Mouse (Mus musculus): ENCODE measurements around the gene Atg5.
"Not testable (repeated sequence)": the region's sequence is repeated elsewhere in the genome, so short reads cannot be mapped to it uniquely, and the experiment has no call there.

Gene Atg5

DNA sequence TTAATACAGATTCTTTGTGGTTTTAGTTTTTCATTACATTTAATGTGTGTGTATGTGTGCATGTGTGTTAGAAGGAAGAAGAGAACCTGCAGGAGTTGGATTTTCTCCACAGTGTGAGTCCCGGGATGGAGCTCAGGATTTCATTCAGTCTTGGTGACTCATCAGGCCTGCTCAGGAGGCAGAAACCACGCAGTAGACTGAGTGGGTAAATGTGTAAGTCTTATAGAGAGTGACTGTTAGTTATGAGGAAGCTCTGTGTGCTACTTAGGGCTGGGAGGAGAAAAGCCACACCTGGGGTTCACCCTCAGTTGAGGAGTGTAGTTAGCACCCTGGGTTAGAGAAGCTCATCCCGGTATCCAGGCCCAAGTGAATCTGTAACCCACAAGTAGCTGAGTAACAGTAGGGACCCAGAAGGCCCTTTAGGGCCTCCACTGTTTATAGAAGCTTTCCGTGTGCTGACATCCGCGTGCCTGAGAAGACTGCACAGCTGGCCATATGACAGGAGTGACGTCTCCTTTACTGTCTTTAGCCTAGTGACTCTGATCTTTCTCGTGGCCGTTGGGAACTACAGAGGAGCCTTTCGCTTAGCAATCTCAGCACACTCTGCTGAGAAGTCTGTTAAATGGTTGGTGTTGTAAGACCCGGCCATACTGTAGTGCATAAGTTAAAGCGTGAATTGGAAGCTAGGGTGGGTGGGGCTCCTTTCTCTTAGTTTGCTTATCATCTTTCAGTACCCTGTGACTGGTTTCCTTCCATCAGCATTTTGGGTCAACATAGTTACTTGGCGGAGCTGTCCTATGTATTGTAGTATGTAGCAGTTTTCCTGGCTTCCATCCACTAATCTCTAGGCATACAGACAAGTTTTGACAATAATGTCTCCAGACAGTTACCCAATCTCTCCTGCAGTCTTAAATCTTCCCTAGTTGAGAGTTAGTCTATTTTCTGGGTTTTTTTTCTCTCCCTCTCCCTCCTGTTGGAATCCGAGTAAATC is 48.4 kb downstream of the Atg5 start:
- DNase-seq, result no peak

GRCm38 (mm10) chr10:44322166-44322565 is 54.0 kb downstream of the Atg5 start:
- no peak for DNase-seq

- no peak for DNase-seq
These were observed 55.1 kb downstream of the Atg5 start for GRCm38 (mm10) chr10:44323070-44323775.

DNA sequence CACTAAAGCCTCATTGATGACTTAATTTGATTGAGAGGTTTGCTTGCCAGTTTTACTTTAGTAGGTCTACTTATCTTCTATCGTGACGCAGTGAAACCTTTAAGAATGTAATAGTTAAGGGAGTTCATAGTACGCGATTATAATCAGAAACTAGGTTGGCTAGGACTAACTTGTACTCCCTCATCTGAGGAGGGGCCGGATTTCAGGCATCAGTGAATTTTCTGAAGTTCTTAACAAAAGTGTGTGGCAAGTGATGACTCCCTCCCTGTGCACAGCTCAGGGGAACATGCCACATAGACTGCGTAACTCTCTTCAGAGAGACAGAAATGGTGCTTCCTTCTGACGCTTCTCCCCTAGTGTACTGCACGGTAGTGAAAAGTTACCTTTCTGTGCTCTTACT is 55.7 kb downstream of the Atg5 start:
- DNase-seq, result peak; percentile 36

GRCm38 (mm10) chr10:44325551-44326500 is 57.7 kb downstream of the Atg5 start:
- peak; percentile 27 for DNase-seq

DNA sequence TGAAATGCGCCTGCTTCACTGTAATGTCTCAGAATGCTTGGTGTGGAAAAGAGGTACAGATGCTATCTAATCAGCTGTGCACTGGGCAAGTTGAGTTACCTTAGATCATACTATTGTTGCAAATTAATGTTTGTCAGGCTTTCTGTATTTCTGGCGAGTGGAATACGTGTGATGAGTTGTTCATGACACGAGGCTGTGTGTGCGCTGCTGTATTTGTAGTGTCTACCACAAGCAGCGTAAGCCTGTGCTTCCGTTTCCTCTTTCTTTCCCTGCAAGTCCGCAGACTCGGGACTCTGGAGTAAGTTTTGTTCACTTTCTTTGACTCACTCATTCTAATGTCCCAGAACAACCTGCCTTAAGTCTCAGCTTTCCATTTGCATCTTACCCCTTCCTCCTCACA is 58.9 kb downstream of the Atg5 start:
- DNase-seq, result no peak

DNA sequence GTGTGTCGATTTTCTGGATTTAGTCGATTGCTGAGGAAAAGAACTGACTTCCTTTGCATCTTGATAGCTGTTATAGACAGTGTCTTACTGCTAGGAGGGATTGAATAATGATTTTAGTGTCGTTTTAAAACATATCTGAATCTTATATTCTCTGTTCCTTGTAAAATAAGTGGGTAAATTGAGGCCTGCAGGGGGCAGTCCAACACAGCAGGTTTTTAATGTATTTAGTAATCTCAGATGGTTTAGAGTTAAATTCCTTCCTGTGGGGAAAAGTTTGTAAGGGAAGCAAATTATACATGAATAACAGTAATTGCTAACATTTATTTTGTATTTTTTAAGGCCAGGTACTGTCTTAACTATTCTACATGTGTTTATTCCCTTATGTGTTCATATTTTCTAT is 60.2 kb downstream of the Atg5 start:
- peak; percentile 53 for DNase-seq

- DNase-seq, result no peak
These were observed 62.6 kb downstream of the Atg5 start for GRCm38 (mm10) chr10:44330717-44331116.

DNA sequence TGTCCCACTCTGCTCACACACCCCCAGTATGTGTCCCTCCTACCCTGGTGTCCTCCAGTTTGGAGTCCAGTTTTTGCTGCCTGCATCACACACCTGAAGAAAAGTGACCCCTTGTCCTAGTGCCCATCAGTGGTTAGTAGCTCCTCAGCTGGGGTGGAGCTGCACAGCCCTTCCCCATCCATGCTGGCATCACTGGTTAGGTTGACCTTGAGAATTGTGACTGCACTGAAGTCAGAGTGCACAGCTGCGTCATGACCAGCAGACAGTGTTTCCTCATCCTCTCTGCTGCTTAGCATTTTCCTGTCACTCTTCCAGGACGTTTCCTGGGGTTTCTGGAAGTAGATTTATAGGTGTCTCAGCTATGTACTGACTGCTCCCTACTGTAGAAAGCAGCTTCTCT is 63.3 kb downstream of the Atg5 start:
- DNase-seq, result no peak

- not testable (repeated sequence) for DNase-seq
These were observed 64.5 kb downstream of the Atg5 start for GRCm38 (mm10) chr10:44332656-44333055.

DNA sequence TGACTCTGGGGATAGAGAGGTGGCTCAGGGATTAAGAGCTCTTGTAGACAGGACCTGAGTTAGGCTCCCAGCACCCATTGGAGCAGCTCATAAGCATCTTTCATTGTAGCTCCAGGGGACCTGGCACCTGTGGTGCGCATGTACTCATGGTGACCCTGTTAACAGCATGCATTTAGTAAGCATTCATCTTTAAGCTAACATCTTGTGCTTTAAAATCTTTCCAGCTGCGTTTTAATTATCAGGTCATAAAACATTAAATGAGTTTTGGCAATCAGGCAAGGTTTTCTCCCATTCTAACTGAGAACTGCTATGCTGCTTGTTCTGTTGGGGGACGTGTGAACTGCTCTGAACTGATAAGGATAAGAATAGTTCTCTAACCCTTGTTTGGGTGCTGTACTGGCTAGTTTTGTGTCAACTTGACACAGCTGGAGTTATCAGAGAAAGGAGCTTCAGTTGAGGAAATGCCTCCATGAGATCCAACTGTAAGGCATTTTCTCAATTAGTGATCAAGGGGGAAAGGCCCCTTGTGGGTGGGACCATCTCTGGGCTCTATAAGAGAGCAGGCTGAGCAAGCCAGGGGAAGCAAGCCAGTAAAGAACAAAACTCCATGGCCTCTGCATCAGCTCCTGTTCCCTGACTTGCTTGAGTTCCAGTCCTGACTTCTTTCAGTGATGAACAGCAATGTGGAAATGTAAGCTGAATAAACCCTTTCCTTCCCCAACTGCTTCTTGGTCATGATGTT is 68.7 kb downstream of the Atg5 start:
- not testable (repeated sequence) for DNase-seq

- DNase-seq, result no peak
These were observed 70.4 kb downstream of the Atg5 start for GRCm38 (mm10) chr10:44338571-44338970.

GRCm38 (mm10) chr10:44339326-44339725 is 71.2 kb downstream of the Atg5 start:
- DNase-seq, result no peak

- DNase-seq, result no peak
These were observed 72.8 kb downstream of the Atg5 start for GRCm38 (mm10) chr10:44340928-44341327.

- no peak for DNase-seq
These were observed 73.8 kb downstream of the Atg5 start for GRCm38 (mm10) chr10:44341826-44342521.

GRCm38 (mm10) chr10:44343351-44343750 is 75.2 kb downstream of the Atg5 start:
- DNase-seq, result no peak

DNA sequence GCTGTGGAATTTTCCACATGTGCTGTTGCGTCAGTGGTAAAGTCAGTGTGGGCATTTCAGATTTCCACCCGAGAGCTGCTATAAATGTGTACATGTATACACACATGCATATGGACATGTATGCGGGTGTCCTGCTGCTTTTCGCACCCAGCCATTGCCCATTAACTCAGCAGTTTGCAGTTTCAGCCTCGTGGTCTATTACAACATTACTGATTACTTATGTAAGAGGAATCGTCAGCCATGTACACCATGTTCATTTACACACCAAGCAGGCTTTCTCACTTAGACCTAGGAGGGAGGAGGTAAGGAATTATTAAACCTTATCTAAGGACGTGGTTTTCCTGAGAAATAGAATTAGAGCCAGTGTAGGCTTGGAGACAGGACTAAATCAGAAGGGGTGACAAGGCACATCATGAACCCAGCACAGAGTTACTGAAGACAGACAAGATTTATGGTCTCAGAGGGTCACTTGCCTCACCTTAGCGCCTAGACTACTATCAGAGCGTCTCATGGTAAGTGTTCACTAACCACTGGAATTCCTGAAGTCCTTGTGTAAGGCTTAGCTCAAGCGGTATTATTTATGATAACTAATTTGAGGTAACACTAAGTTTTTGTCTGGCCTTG is 79.5 kb downstream of the Atg5 start:
- DNase-seq, result no peak

GRCm38 (mm10) chr10:44348474-44349415 is 80.6 kb downstream of the Atg5 start:
- DNase-seq, result no peak

- DNase-seq, result no peak
These were observed 85.3 kb downstream of the Atg5 start for GRCm38 (mm10) chr10:44353467-44353866.

GRCm38 (mm10) chr10:44354393-44354792 is 86.2 kb downstream of the Atg5 start:
- no peak for DNase-seq

Measured in kidney, adult 9 months (tissue).